Mouse (Mus musculus): ENCODE results near the gene Pigl. TPM values are rescaled to one million over a fixed set of nuclear protein-coding genes. Genes with fewer than 3 reads are reported as not detected.
A peak's percentile ranks its signal among the peaks of the same experiment; 100 is the strongest.

The Pigl gene
- polyA plus RNA-seq (2012; fragmentation: generic; extraction: Trizol): 3.7 TPM

DNA sequence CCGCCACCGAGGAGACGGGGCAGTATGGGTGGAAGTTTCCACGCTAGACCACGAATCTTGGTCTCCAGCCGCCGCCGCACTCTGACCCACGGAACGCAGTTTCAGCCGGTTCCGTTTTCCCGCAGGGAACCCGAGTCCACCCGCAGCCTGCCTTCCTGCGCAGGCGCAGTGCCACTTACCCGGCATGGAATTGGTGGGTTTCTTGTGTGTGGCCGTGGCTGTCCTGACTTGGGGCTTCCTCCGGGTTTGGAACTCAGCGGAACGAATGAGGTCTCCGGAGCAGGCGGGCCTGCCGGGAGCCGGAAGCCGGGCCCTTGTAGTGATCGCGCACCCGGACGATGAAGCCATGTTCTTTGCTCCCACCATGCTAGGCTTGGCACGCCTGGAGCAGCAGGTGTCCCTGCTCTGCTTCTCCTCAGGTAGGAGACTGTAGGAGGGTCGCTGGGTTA is at the start of gene Pigl, which contains the start of gene Ncor1:
TSS of gene Pigl (plus strand) at position 185 of the 449 bp plus-strand sequence.
TSS of gene Ncor1 (minus strand) at position 266 of the 449 bp plus-strand sequence.
- Histone ChIP-seq H3K4me3 (peak within 1 kb of the TSS; percentile 96), H3K27me3 (ENCODE audit: control insufficient read depth, insufficient read depth, insufficient read length) (no peaks in the 10 kb centered on the region), H3K36me3 (ENCODE audit: control insufficient read depth, insufficient read depth) (no peaks in the 10 kb centered on the region), H3K4me2 (ENCODE audit: low read depth) (peak within 1 kb of the TSS; percentile 82), H3K79me2 (ENCODE audit: control insufficient read depth, insufficient read depth) (peaks cover 50% of the 10 kb centered on the region), H3ac (ENCODE audit: control insufficient read depth, insufficient read length) (peak within 1 kb of the TSS; percentile 65)
- peak; percentile 90 for TF ChIP-seq POLR2AphosphoS2 (IDR thresholded peaks at IDR 0.05; ENCODE audit: insufficient read length, low read depth)
- TF ChIP-seq SRF (IDR thresholded peaks at IDR 0.05; ENCODE audit: control insufficient read depth, insufficient read length, low read depth): peak; percentile 63
- TF ChIP-seq MYOG (IDR thresholded peaks at IDR 0.05; ENCODE audit: control insufficient read depth in 1 of 3, insufficient read depth in 1 of 3, insufficient read length in 2 of 3, low read depth in 2 of 3): peak in 1 of 3 experiments; percentile 34
- no peak for TF ChIP-seq REST (IDR thresholded peaks at IDR 0.05; ENCODE audit: insufficient read depth, insufficient read length)
- no peak for TF ChIP-seq TCF12 (IDR thresholded peaks at IDR 0.05; ENCODE audit: insufficient read depth, poor library complexity, severe bottlenecking)
- peak in 1 of 3 experiments; percentile 39 for TF ChIP-seq MYOD1 (IDR thresholded peaks at IDR 0.05; ENCODE audit: control insufficient read depth in 1 of 3, insufficient read length in 2 of 3, low read depth in 2 of 3)
- TF ChIP-seq POLR2A (IDR thresholded peaks at IDR 0.05; ENCODE audit: insufficient read length, low read depth): peak; percentile 76

DNA sequence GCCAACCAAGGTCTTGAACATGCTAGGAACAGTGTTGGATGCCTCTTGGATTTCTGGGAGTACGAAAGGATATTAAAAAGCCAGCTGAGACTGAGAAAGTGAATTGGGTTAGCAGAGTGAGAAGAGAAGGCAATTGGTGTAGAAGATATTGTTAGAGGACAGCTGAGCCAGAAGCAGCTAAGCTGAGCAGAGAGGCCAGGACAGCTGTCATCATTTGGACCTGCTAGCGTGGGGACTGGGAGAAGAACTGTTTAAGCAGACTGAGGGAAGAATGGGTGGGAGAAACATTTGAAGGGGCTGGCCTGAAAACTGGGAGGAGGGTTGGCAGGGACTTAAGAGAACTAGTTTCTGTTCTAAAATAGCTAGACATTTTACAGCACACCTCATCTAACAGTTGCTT is 49.4 kb upstream of the Pigl start:
- Histone ChIP-seq H3K4me2 (ENCODE audit: low read depth) (no peak overlapping the region), H3ac (ENCODE audit: control insufficient read depth, insufficient read length) (no peak overlapping the region), H3K27me3 (ENCODE audit: control insufficient read depth, insufficient read depth, insufficient read length) (no peaks in the 10 kb centered on the region), H3K79me2 (ENCODE audit: control insufficient read depth, insufficient read depth) (no peaks in the 10 kb centered on the region), H3K4me3 (no peak overlapping the region), H3K36me3 (ENCODE audit: control insufficient read depth, insufficient read depth) (peaks cover 7% of the 10 kb centered on the region)
- TF ChIP-seq MYOG (IDR thresholded peaks at IDR 0.05; ENCODE audit: control insufficient read depth in 1 of 3, insufficient read depth in 1 of 3, insufficient read length in 2 of 3, low read depth in 2 of 3) (peak in 2 of 3 experiments; percentile 19 to 24), MYOD1 (IDR thresholded peaks at IDR 0.05; ENCODE audit: control insufficient read depth in 1 of 3, insufficient read length in 2 of 3, low read depth in 2 of 3) (peak in 1 of 3 experiments; percentile 41), USF1 (IDR thresholded peaks at IDR 0.05; ENCODE audit: low read depth) (no peak)

DNA sequence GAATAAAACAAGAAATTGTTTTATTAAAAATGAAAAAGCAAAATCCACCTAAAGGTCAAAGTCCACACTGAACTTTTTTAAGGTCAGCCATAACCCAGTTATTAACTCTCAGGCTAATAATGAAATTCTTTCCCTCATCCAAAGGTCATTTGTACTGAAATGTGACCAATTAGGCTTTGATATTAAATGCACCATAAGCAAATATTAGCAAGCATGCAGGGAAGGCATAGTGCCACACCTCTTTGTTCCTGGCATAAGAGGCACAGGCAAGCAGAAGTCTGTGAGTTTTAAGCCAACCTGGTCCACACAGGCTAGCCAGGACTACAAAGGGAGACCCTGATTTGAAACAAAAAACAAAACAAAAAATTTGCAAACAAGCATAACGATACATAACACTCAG is 48.6 kb upstream of the Pigl start:
- no peaks in the 10 kb centered on the region for H3K79me2 ChIP-seq (ENCODE audit: control insufficient read depth, insufficient read depth)
- no peak overlapping the region for H3ac ChIP-seq (ENCODE audit: control insufficient read depth, insufficient read length)
- H3K27me3 ChIP-seq (ENCODE audit: control insufficient read depth, insufficient read depth, insufficient read length): no peaks in the 10 kb centered on the region
- H3K4me3 ChIP-seq: no peak overlapping the region
- TF ChIP-seq SRF (IDR thresholded peaks at IDR 0.05; ENCODE audit: control insufficient read depth, insufficient read length, low read depth): no peak
- peaks cover 7% of the 10 kb centered on the region for H3K36me3 ChIP-seq (ENCODE audit: control insufficient read depth, insufficient read depth)
- no peak overlapping the region for H3K4me2 ChIP-seq (ENCODE audit: low read depth)

- no peaks in the 10 kb centered on the region for H3K27me3 ChIP-seq (ENCODE audit: control insufficient read depth, insufficient read depth, insufficient read length)
- H3K4me2 ChIP-seq (ENCODE audit: low read depth): no peak overlapping the region
- no peak overlapping the region for H3ac ChIP-seq (ENCODE audit: control insufficient read depth, insufficient read length)
- TF ChIP-seq SRF (IDR thresholded peaks at IDR 0.05; ENCODE audit: control insufficient read depth, insufficient read length, low read depth): no peak
- no peak for TF ChIP-seq POLR2A (IDR thresholded peaks at IDR 0.05; ENCODE audit: insufficient read length, low read depth)
- TF ChIP-seq USF1 (IDR thresholded peaks at IDR 0.05; ENCODE audit: low read depth): no peak
- no peak for TF ChIP-seq REST (IDR thresholded peaks at IDR 0.05; ENCODE audit: insufficient read depth, insufficient read length)
- TF ChIP-seq MAX (IDR thresholded peaks at IDR 0.05; ENCODE audit: low read depth): no peak
- no peak for TF ChIP-seq POLR2AphosphoS2 (IDR thresholded peaks at IDR 0.05; ENCODE audit: insufficient read length, low read depth)
- no peak for TF ChIP-seq TCF3 (IDR thresholded peaks at IDR 0.05; ENCODE audit: insufficient read length, low read depth)
- no peak for TF ChIP-seq CEBPB (IDR thresholded peaks at IDR 0.05; ENCODE audit: insufficient read depth, poor library complexity, severe bottlenecking)
- no peak for TF ChIP-seq E2F4 (IDR thresholded peaks at IDR 0.05; ENCODE audit: insufficient read depth)
- no peak overlapping the region for H3K4me3 ChIP-seq
- peaks cover 29% of the 10 kb centered on the region for H3K36me3 ChIP-seq (ENCODE audit: control insufficient read depth, insufficient read depth)
- H3K79me2 ChIP-seq (ENCODE audit: control insufficient read depth, insufficient read depth): no peaks in the 10 kb centered on the region
These were observed 43.2 kb upstream of the Pigl start for GRCm38 (mm10) chr11:62415026-62415425.

DNA sequence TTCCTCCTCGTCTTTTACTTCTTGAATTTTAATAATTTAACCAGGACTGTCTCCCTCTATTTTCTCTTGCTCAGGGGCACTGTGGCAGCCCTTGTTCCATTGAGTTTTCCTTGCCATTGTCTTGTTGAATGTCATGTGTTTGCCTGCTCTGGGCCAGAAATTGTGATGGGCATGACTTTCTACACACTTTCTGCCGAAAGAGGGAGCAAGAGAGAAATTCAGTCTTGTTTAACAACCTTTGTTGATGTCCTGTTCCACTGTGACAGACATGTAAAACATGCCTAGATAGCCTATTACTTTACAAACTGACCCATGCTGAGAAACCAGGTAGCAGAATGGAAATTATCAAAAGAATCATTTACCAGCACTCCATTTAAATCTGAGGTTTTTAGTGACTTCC is 33.7 kb upstream of the Pigl start:
- Histone ChIP-seq H3K4me3 (no peak overlapping the region), H3K36me3 (ENCODE audit: control insufficient read depth, insufficient read depth) (peaks cover 40% of the 10 kb centered on the region), H3K27me3 (ENCODE audit: control insufficient read depth, insufficient read depth, insufficient read length) (no peaks in the 10 kb centered on the region), H3K79me2 (ENCODE audit: control insufficient read depth, insufficient read depth) (peaks cover 45% of the 10 kb centered on the region), H3ac (ENCODE audit: control insufficient read depth, insufficient read length) (no peak overlapping the region), H3K4me2 (ENCODE audit: low read depth) (no peak overlapping the region)
- TF ChIP-seq MAX (IDR thresholded peaks at IDR 0.05; ENCODE audit: low read depth): no peak

GRCm38 (mm10) chr11:62426266-62426665 is 32.0 kb upstream of the Pigl start:
- Histone ChIP-seq H3K4me2 (ENCODE audit: low read depth) (no peak overlapping the region), H3ac (ENCODE audit: control insufficient read depth, insufficient read length) (no peak overlapping the region), H3K4me3 (no peak overlapping the region), H3K27me3 (ENCODE audit: control insufficient read depth, insufficient read depth, insufficient read length) (no peaks in the 10 kb centered on the region), H3K79me2 (ENCODE audit: control insufficient read depth, insufficient read depth) (peaks cover 53% of the 10 kb centered on the region), H3K36me3 (ENCODE audit: control insufficient read depth, insufficient read depth) (peaks cover 45% of the 10 kb centered on the region)
- TF ChIP-seq SRF (IDR thresholded peaks at IDR 0.05; ENCODE audit: control insufficient read depth, insufficient read length, low read depth) (no peak), MYOD1 (IDR thresholded peaks at IDR 0.05; ENCODE audit: control insufficient read depth in 1 of 3, insufficient read length in 2 of 3, low read depth in 2 of 3) (no peak), CEBPB (IDR thresholded peaks at IDR 0.05; ENCODE audit: insufficient read depth, poor library complexity, severe bottlenecking) (no peak), POLR2A (IDR thresholded peaks at IDR 0.05; ENCODE audit: insufficient read length, low read depth) (no peak), E2F4 (IDR thresholded peaks at IDR 0.05; ENCODE audit: insufficient read depth) (no peak), USF1 (IDR thresholded peaks at IDR 0.05; ENCODE audit: low read depth) (no peak), REST (IDR thresholded peaks at IDR 0.05; ENCODE audit: insufficient read depth, insufficient read length) (no peak), MYOG (IDR thresholded peaks at IDR 0.05; ENCODE audit: control insufficient read depth in 1 of 3, insufficient read depth in 1 of 3, insufficient read length in 2 of 3, low read depth in 2 of 3) (no peak), TCF12 (IDR thresholded peaks at IDR 0.05; ENCODE audit: insufficient read depth, poor library complexity, severe bottlenecking) (no peak), POLR2AphosphoS2 (IDR thresholded peaks at IDR 0.05; ENCODE audit: insufficient read length, low read depth) (no peak), TCF3 (IDR thresholded peaks at IDR 0.05; ENCODE audit: insufficient read length, low read depth) (no peak), MAX (IDR thresholded peaks at IDR 0.05; ENCODE audit: low read depth) (no peak)

Data from myocyte (in vitro differentiated cells).